Mouse (Mus musculus) T-helper 1 cell (primary cell): ENCODE results near the gene Vcpkmt.

Source experiments
- in situ Hi-C: fragments of 300-600 bp; cut with MboI, MseI; formaldehyde crosslinking; loops from one replicate; pipeline ENCODE4 v1.15.1; 2025; ENCODE audit warnings: high pct_unique_total_duplicates

The Vcpkmt gene

DNA sequence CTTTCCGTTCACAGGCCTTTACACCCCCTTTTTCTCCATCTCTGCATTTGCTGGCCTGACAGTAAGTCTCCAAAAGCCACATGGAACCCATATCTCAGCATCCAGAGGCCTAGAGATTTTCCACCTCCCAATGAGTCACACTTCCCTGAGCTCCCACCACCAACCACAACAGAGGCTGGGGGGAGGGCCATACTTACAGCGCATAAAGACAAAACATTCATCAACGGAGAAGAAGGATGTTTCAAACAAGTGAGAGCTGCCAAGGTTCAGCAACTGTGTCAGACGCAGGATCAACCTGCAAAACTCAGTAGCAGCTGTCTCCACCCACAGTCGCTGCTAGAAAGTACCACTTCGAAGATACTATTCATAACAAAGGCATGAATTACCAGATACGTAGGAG, 43.5 kb downstream of the Vcpkmt start:
- in situ Hi-C loops = no loop called here

GRCm38 (mm10) chr12:69538362-69538950, 44.4 kb downstream of the Vcpkmt start:
- in situ Hi-C loops = no loop called here

DNA sequence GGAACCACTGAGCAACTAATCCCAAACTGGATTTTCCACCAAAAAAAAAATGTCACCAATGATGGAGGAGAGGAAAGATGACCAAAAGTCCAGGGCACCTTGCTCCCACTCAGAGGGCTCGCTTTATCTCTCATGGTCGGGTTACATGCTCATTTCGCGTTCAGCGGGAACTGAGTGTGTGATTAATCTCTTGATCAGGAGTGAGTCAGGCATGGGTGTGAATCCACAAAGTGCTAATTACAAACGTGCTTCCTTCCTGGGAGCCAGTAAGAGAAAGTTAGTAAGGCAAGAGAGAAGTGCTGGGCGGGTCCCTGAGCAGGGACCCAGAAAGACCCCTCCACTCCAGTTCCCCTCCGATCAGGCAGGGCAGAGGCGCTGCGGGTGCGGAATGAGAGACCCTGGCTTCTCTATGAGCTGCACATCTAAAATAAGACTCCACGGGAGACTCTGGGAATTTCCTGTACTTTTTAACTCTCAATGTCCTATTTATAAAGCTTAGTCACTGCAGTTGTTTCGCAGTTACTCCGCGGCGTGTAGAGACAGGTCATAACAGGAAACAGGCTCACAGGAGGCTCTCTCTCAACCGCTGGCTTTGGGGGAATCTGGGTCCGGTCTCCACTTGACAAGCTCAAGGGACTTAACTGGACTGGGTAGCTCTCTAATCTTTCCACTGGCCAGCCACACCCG, 45.0 kb downstream of the Vcpkmt start:
- in situ Hi-C loops = no loop called here

DNA sequence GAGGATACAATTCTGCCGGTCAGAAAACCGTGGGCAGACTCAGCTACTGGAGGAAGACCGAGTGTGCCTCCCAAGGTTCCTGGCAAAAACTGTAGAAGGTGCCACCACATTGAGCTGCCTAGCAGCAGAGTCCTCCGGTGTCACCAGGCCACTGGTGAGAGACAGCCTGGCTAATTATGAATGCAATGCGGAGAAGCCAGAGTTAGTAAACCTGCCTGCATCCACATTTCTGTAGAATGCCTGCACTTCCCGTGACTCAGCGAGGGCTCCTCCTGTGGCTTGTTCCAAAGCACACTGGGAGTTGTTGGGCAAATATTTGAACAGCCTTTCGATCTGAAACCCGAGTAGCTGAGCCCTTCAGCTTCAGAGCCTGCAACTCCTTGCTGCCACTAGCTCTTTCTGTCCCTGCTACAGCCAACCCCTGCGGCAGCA, 45.6 kb downstream of the Vcpkmt start:
- in situ Hi-C loops = no loop called here

DNA sequence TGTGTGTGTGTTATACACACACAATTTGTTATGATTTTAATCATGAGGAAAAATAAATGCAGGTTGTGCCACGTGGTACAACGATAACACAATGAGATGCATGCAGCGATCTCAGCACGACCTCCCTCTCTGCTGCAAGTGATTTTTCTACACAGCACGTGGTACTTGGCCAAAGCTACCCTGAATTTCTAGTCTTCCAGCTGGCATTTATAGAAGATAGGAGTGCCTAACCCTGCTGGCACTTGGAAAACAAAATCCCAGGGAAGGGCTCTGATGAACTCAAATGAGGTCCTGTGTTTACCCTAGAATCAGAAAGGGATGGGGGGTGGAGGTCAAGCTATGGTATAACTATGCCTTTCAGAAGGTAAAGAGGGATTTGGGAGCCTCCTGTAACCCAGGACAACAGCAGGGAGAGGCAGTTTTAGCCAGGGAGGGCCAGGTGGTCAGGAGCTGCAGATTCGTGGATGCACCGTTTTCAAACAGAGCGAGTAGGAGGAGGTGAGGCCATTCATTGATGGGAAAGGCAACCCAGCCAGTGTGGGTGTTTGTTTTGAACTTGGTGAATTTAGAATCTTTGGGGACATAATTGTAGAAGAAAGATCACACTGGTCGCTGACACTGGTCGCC, 46.1 kb downstream of the Vcpkmt start:
- in situ Hi-C loops = no loop called here

- in situ Hi-C loops = no loop called here
Observed at GRCm38 (mm10) chr12:69533237-69533636, 49.6 kb downstream of the Vcpkmt start.

DNA sequence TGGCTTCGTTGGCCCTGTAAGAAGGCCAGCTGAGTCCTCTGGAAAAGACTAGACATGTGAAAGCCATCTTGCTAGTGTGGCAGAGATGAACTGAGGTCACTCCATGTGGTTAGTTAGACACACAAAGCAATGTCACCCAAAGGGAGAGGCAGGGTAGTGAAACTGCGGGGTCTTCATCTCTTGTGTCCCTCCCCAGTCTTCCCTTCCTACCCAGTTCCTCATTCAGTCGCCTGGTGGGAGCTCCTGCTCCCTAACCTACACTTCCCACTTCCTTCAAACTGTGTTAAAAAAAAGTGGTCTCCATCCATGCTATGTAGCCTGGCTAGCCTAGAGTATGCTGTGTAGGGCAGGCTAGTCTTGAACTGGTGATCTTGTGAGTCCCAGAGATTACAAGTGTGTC, 50.3 kb downstream of the Vcpkmt start:
- in situ Hi-C loops = no loop called here

DNA sequence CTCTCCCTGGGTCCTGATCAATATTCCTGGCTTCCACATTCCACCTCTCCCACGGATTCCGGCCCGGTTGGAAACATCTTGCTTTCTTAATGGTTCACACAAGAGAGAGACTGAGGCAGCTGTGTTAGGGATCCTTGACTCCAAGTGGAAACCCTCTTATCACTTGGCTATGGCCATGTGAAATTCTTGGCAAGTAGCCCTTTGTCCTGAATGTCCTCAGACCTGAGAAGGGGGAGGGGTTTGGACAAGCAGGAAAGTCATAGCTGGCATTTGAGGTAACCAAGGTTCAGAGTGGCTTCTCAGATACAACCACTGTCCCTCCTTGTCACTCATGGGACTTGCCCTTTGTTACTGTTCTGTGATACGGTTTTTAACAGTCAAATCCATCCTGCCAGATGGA, 50.7 kb downstream of the Vcpkmt start:
- in situ Hi-C loops = no loop called here

DNA sequence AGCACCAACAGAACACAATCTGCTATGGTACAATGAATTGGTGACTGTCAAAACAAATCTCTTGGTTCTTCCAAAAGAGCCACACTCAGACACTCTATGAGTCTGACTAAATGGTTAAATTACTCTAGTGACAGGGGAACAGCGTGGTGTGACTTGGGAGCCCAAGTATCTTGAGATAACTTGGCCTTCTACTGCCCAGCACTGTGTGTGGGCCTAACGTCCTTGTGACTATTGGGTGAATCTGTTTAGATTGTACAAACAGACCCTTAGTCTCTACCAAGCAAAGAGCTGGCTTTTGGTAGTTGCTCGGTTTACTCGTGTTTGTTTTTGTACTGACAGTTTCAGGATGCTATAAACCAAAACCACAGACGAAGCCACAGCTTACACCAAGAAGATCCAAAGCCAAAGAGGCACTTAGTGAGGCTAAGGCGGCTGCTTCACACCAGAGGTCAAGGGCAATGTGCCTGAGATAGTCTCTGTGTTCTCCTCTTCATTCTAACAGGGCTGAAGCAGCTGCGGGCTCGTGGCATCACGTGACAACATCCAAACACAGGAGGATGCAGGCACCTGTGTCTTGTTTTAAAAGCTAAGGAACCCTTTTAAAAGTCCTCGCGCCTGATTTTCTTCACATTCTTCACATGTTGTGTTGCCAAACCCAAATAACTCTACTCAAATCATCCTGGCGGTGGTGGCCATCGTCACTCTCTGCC, 53.0 kb downstream of the Vcpkmt start:
- in situ Hi-C loops = no loop called here

GRCm38 (mm10) chr12:69528275-69529032, 54.4 kb downstream of the Vcpkmt start:
- in situ Hi-C loops = no loop called here
